Mouse (Mus musculus) midbrain, embryonic 12.5 days (tissue): Measurements from ENCODE around the gene Olfr1441. TPM values are rescaled to one million over a fixed set of nuclear protein-coding genes. Genes with fewer than 3 reads are reported as not detected.

Source experiments
- ATAC-seq: fragments of 200-750 bp; cut with Nextera tagmentation; 2 replicates; pipeline ENCODE4 v1.8.0; 2017; ENCODE audit warnings: low read depth, moderate TSS enrichment, moderate library complexity; ENCODE audit not compliant: low FRiP score
- H3K27ac ChIP-seq: fragments of 300-500 bp; sonication (generic); replicated peaks from 2 replicates; pipeline ENCODE4 v1.5.1; 2016; ENCODE audit warnings: mild to moderate bottlenecking
- H3K27me3 ChIP-seq: fragments of 300-500 bp; sonication (generic); 2 replicates; pipeline ENCODE4 v1.6.1; 2016; ENCODE audit warnings: mild to moderate bottlenecking
- H3K36me3 ChIP-seq: fragments of 300-500 bp; sonication (generic); 2 replicates; pipeline ENCODE4 v1.6.1; 2016
- H3K4me1 ChIP-seq: fragments of 300-500 bp; sonication (generic); 2 replicates; pipeline ENCODE4 v1.6.1; 2016
- H3K4me2 ChIP-seq: fragments of 300-500 bp; sonication (generic); replicated peaks from 2 replicates; pipeline ENCODE4 v1.6.1; 2016; ENCODE audit warnings: mild to moderate bottlenecking, moderate library complexity
- H3K4me3 ChIP-seq: fragments of 300-500 bp; sonication (generic); 2 replicates; pipeline ENCODE4 v1.5.1; 2016; ENCODE audit warnings: mild to moderate bottlenecking
- H3K9ac ChIP-seq: fragments of 300-500 bp; sonication (generic); replicated peaks from 2 replicates; pipeline ENCODE4 v1.6.1; 2016; ENCODE audit warnings: mild to moderate bottlenecking, moderate library complexity
- H3K9me3 ChIP-seq: fragments of 300-500 bp; sonication (generic); 2 replicates; pipeline ENCODE4 v1.6.1; 2016; ENCODE audit warnings: mild to moderate bottlenecking
- WGBS: fragments of 180-500 bp; shearing (Covaris S2); methylation state at CpG from one replicate; pipeline ENCODE4 v1.1.7; 2016; 5-methylcytosine and 5-hydroxymethylcytosine counted together
- polyA plus RNA-seq: library from polyadenylated mRNA; unstranded; fragments of >200 nt; fragmentation: Nextera tagmentation; extraction: Ambion mirVana; gene quantifications from 2 replicates; pipeline ENCODE4 v1.2.1, GENCODE M21; 2016

Gene Olfr1441
- polyA plus RNA-seq, 1 experiment from 2014 or later = not detected

DNA sequence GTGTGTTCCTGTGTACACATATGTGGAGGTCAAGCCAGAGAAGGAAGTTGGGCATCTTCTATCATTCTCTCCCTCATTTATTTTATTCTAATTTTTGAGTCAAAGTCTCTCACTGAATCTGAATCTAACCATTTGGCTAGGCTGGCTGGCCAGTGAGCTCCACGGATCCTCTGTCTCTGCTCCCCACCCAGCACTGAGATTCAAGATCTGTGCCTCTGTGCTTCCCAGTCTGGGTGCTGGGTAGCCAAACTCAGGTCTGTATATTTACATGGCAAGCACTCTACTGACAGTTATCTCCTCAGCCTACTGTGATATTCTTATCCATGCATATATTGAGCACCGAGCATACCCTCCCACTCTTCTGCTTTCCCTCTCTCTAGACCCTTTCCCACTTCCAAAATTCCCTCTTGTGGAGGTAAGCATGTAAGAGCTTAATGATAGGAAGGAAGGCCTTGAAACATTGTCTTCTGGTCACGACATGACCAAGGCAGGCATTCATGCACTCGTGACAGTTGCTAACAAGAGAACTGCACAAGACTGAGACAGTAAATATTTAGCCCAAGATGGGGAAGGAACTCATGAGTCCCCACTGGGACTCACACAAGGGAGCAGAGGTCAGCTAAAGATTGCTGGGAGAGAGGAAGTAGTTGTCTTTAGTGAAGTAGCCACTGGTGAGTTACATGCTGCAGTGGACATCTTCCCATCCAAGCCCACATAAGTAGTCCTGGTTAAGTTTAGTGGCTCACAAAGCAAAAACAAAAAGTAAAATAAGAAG lies 18.7 kb downstream of the Olfr1441 start:
- no peak overlapping the region for H3K9ac ChIP-seq
- no peaks in the 10 kb centered on the region for H3K4me1 ChIP-seq
- H3K4me2 ChIP-seq = no peak overlapping the region
- H3K27me3 ChIP-seq = no peaks in the 10 kb centered on the region
- H3K4me3 ChIP-seq = no peak overlapping the region
- no peaks in the 10 kb centered on the region for H3K36me3 ChIP-seq
- ATAC-seq = no peak
- no peak overlapping the region for H3K27ac ChIP-seq
- no peaks in the 10 kb centered on the region for H3K9me3 ChIP-seq
- WGBS = 85% methylated on average over 4 of the region's 4 CpGs

DNA sequence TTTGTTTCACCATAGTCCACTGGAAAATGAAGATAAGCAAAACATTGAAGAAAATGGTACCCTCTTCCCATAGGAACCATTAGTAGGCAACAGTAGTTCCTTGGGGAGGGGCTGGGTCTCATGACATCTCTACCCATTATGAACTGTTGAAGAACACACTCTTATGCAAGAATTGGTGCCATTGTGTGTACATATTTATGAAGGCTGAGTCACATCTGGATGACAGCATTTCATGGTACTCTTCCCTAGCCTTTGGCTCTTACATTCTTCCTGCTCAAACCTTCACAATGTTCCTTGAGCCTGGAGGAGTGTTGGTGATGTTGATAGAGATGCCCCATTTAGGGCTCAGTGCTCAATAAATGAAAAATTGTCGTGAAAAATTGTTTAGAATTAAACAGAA lies 22.3 kb downstream of the Olfr1441 start:
- H3K9me3 ChIP-seq = no peaks in the 10 kb centered on the region
- ATAC-seq = no peak
- H3K4me1 ChIP-seq = no peaks in the 10 kb centered on the region
- no peak overlapping the region for H3K27ac ChIP-seq
- no peak overlapping the region for H3K4me2 ChIP-seq
- no peaks in the 10 kb centered on the region for H3K36me3 ChIP-seq
- H3K27me3 ChIP-seq = no peaks in the 10 kb centered on the region
- 61% methylated on average over 1 of the region's 1 CpGs for WGBS
- H3K4me3 ChIP-seq = no peak overlapping the region
- no peak overlapping the region for H3K9ac ChIP-seq

DNA sequence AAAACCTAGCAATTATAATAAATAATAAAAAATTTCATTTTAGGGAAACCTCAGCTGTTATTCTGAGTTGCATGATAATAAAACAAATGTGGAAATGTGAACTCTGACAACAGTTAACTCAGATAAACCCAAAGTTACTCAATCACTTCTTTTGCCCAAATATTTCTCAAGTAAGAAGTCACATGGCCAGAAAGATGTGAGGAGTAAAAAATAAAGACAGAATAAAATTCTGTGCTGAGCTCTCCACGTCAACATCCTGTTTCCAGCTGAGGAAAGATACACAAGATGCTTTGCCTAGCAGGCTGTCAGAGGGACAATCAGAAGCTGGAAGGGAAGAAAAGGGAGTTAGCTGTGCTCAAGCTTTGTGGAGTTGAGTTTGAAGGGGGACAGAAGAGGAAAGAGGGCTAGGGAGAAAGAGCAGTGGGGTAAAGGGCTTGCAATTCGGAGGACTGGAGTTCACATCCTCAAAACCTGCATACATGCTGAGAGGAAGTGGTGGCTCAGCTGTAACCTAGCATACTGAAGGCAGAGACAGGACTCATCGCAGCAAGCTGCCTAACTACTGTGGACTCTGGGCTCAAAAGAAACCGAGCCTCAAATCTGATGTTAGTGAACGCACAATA lies 23.0 kb downstream of the Olfr1441 start:
- WGBS = 66% methylated on average over 5 of the region's 5 CpGs
- Histone ChIP-seq H3K9ac (no peak overlapping the region), H3K27me3 (no peaks in the 10 kb centered on the region), H3K4me3 (no peak overlapping the region), H3K27ac (no peak overlapping the region), H3K4me2 (no peak overlapping the region), H3K9me3 (no peaks in the 10 kb centered on the region), H3K36me3 (no peaks in the 10 kb centered on the region), H3K4me1 (no peaks in the 10 kb centered on the region)
- no peak for ATAC-seq

DNA sequence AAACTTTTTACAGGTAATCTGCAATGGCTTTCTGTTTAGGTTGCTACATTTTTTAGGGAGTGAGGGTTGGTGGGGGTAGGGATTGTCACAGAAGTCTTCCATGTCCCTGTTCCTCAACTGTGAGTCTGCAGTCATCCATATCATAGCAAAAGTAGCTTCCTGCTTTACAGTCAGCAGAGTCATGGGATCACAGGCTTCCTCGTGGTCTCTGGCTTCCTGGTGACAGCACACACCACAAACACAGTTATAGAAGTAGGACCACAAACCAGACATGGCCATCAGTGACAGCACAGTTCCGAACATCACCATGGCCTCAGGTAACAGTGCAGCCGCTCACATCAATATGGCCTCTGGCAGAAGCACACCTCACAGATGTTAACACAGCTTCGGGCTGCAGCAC lies 25.3 kb downstream of the Olfr1441 start:
- H3K4me2 ChIP-seq = no peak overlapping the region
- no peak for ATAC-seq
- H3K27ac ChIP-seq = no peak overlapping the region
- H3K27me3 ChIP-seq = no peaks in the 10 kb centered on the region
- H3K36me3 ChIP-seq = no peaks in the 10 kb centered on the region
- no peaks in the 10 kb centered on the region for H3K4me1 ChIP-seq
- no peak overlapping the region for H3K4me3 ChIP-seq
- 81% methylated on average over 4 of the region's 4 CpGs for WGBS
- H3K9ac ChIP-seq = no peak overlapping the region
- no peaks in the 10 kb centered on the region for H3K9me3 ChIP-seq

DNA sequence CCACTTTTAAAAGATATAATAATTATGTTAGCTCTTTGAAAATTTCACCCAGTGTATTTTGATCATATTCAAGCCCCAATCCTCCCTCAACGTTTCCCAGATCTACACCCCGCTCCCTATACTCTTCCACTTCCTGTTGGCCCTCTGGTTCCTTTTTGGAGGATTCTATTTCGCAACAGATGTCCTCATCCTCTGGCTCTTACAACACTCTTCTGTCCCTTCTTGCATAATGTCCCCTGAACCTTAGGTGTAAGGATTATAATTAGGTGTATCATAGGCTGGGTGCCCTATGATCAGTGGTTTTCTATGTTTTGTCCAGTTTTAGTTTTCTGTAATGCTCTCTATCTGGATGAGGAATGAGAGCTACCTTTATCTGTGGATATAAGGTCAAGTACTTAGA lies 27.8 kb downstream of the Olfr1441 start:
- Histone ChIP-seq H3K4me2 (no peak overlapping the region), H3K9me3 (no peaks in the 10 kb centered on the region), H3K27ac (no peak overlapping the region), H3K4me3 (no peak overlapping the region), H3K9ac (no peak overlapping the region), H3K4me1 (no peaks in the 10 kb centered on the region), H3K27me3 (no peaks in the 10 kb centered on the region), H3K36me3 (no peaks in the 10 kb centered on the region)
- ATAC-seq = no peak
- 87% methylated on average over 3 of the region's 3 CpGs for WGBS

DNA sequence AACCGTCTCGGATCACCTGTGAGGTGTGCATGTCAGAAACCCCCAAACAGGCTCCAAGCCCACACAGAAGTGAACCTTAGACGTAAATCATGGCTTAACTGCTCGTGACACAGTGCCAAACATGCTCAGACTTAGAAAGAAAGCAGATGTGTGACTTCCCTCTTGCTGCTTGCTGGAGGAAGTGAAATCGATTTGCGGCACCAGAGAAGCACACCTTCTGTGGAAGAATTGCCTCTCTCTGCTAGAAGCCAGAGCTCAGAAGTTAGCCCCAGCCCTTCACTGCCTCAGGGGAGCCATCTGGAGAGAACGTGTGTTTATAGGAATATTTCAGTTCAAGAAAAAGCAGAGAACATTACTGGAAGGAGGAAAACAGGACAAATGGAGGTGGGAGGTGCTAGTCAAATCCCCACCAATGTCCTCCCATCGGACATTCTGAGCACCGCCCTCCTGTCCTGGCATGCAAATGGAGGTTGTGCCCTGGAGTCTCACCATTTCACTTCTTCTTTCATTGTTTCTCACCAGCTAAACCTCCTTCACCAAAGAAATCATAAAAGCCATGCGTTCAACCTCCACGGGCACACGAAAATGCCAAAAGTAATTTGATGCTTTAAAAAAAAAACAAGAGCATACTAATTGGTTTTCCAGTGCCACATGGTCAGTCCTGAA lies 40.3 kb downstream of the Olfr1441 start:
- no peak overlapping the region for H3K4me2 ChIP-seq
- H3K36me3 ChIP-seq = no peaks in the 10 kb centered on the region
- no peak overlapping the region for H3K27ac ChIP-seq
- no peak for ATAC-seq
- H3K4me1 ChIP-seq = no peaks in the 10 kb centered on the region
- no peaks in the 10 kb centered on the region for H3K9me3 ChIP-seq
- no peak overlapping the region for H3K4me3 ChIP-seq
- no peaks in the 10 kb centered on the region for H3K27me3 ChIP-seq
- H3K9ac ChIP-seq = no peak overlapping the region
- WGBS = 91% methylated on average over 12 of the region's 12 CpGs

DNA sequence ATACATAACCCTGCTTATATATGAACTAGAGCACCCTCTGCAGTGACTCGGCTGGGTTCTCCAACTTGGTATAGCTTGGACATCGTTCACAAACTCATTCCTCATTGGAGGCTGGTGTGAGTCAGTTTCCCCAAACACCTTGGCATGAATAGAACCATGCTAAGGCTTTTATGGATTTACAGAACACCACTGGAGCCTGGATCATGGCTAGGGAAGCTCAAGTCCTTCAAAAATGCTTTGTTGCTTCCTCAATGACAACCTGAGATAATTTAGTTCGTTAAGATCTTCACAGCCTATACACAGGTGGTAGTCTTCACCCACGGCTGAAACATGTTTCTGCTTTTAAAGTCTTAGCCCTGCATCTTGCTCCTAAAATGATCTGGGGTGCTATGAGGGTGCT lies 42.3 kb downstream of the Olfr1441 start:
- no peak overlapping the region for H3K4me3 ChIP-seq
- no peak overlapping the region for H3K9ac ChIP-seq
- H3K36me3 ChIP-seq = no peaks in the 10 kb centered on the region
- no peak overlapping the region for H3K4me2 ChIP-seq
- H3K9me3 ChIP-seq = no peaks in the 10 kb centered on the region
- WGBS = 88% methylated on average over 4 of the region's 4 CpGs
- H3K4me1 ChIP-seq = peaks cover 3% of the 10 kb centered on the region; the same call in 1 of the 2 replicates
- no peak for ATAC-seq
- H3K27me3 ChIP-seq = no peaks in the 10 kb centered on the region
- no peak overlapping the region for H3K27ac ChIP-seq

DNA sequence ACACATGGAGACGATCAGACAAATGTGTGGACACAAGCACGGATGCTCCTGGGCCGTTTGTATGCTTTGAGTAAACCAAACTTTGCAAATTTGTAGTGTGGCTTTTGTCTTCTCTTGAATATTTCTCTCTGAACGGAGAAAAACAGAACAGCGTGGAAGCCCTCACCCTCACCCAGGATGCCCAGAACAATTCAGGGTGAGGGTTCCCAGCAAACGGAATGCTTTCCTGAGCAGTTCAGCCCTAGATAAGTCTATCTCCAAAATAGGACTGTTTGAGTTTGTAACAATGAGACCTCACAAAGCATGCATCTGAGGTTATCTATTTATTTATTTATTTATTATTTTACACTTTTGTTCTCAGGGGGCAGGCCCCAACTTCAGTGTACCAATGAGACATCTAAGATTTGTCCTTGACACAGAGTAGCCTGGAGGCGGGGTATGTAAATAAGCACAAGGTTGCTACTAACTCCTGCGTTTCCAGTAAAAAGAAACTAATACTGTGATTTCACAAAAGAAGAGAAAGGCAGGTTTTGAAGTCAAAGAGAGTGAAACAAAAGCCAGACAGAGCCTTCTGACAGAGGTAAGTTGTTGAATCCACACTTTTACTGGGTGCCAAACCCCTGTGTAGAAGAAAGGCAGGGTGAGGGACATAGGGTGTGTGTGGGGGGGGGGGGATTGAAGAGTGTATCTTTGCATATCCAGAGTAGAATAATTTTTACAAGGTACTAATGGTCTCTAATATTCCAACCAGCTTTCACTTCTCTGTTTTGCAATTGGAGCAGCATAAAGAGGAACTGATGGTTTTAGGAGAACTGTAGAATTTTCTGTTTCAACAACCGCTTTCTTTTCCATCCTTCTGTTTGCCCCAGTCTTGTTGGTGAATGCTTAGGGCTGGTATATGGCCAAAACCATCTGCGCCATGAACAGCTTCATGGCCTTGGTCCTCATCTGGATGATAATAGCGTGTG lies 43.3 kb downstream of the Olfr1441 start, which contains the start of gene Mpeg1:
Gene Mpeg1, plus strand, starts transcription at position 498 of the 968 bp plus-strand sequence.
- H3K4me2 ChIP-seq = no peak within 1 kb of the TSS
- 83% methylated on average over 11 of the region's 11 CpGs for WGBS
- H3K4me1 ChIP-seq = peaks cover 3% of the 10 kb centered on the region; the same call in 1 of the 2 replicates
- H3K9ac ChIP-seq = no peak within 1 kb of the TSS
- no peaks in the 10 kb centered on the region for H3K9me3 ChIP-seq
- no peak within 1 kb of the TSS for H3K4me3 ChIP-seq
- H3K27me3 ChIP-seq = no peaks in the 10 kb centered on the region
- peaks cover 4% of the 10 kb centered on the region for H3K36me3 ChIP-seq
- no peak within 1 kb of the TSS for H3K27ac ChIP-seq
- no peak for ATAC-seq

DNA sequence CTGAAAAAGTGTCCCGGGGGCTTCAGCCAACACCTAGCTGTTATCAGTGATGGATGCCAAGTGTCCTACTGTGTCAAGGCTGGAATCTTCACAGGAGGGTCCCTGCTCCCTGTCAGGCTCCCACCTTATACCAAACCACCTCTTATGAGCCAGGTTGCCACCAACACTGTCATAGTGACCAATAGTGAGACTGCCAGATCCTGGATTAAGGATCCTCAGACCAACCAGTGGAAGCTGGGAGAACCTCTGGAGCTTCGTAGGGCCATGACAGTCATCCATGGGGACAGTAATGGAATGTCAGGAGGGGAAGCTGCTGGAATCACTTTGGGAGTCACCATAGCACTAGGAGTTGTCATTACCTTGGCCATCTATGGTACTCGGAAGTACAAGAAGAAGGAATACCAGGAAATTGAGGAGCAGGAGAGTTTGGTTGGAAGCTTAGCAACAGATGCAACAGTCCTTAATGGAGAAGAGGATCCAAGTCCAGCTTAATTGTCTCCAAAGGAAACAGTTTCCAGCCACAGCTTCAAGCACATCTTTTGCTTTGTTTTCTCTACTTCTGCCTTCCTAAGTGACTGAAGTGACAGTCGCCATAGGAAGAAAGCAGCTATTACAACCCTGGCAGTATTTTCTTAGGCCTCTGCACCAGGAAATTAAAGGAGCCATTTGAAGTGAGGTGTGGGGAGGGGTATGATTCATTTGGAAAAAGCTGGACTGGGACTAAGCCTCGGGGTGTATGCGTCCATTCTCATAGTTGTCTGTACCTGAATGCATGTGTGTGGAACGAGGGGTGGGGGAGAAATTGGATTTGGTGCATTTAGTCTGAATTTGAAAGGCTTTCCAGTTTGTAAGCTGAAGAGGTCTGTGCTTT lies 45.9 kb downstream of the Olfr1441 start:
- H3K9me3 ChIP-seq = no peaks in the 10 kb centered on the region
- ATAC-seq = no peak; the same call in 1 of the 2 replicates
- no peaks in the 10 kb centered on the region for H3K27me3 ChIP-seq
- peaks cover 3% of the 10 kb centered on the region; the same call in 1 of the 2 replicates for H3K4me1 ChIP-seq
- H3K9ac ChIP-seq = no peak overlapping the region
- peaks cover 26% of the 10 kb centered on the region for H3K36me3 ChIP-seq
- H3K4me3 ChIP-seq = no peak overlapping the region
- H3K4me2 ChIP-seq = no peak overlapping the region
- 69% methylated on average over 7 of the region's 7 CpGs for WGBS
- H3K27ac ChIP-seq = no peak overlapping the region

DNA sequence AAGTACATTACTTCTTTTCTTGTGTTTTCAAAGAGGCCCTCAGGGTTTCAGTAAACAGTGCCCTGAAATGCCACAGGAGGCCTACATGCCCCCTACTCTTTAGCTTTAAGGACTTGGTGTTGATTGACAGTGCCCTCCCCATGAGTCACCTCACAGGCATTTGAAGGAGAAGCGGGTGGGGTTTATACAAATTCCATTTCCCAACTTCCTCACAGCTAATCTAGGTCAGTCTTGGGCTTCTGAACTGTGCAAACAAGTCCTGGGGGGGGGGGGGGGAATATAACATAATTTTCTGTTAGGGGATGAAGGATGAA lies 46.4 kb downstream of the Olfr1441 start:
- no peaks in the 10 kb centered on the region for H3K27me3 ChIP-seq

DNA sequence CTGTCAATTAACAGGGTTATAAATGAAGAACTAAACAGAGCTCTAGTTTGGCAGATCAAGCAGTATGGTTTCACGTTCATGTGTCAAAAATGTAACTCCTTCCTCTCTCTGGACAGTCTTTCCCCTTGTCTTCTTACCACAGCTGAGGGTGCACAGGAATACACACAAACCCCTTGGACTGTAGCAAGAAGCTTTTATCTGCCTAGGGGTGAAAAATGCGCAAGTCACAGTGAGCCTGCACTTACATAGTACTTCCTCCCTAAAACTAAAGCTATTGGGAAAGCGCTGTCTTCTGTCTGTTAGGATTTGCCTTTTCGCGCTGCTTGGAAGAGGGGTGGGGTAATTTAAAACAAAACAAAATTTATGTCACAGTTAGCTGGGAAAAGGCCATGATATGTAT lies 46.9 kb downstream of the Olfr1441 start:
- Histone ChIP-seq H3K27me3 (no peaks in the 10 kb centered on the region), H3K4me1 (peaks cover 3% of the 10 kb centered on the region; the same call in 1 of the 2 replicates), H3K4me2 (no peak overlapping the region), H3K9me3 (no peaks in the 10 kb centered on the region), H3K36me3 (peaks cover 36% of the 10 kb centered on the region), H3K27ac (no peak overlapping the region), H3K9ac (no peak overlapping the region), H3K4me3 (no peak overlapping the region)
- no peak for ATAC-seq
- 87% methylated on average over 5 of the region's 5 CpGs for WGBS

More for the DNA sequence above, 46.4 kb downstream of the Olfr1441 start:
- no peak overlapping the region for H3K4me3 ChIP-seq
- peaks cover 31% of the 10 kb centered on the region for H3K36me3 ChIP-seq
- no peak overlapping the region for H3K9ac ChIP-seq
- peak; percentile 45; the same call in 1 of the 2 replicates for ATAC-seq
- WGBS = 32% methylated on average over 1 of the region's 1 CpGs
- H3K4me1 ChIP-seq = peaks cover 3% of the 10 kb centered on the region; the same call in 1 of the 2 replicates
- no peak overlapping the region for H3K4me2 ChIP-seq
- H3K9me3 ChIP-seq = no peaks in the 10 kb centered on the region
- no peak overlapping the region for H3K27ac ChIP-seq
